Mouse (Mus musculus) erythroblast, embryonic 14.5 days (primary cell): Measurements from ENCODE around the gene Dpy19l3.

Experiments used
- GATA1 ChIP-seq: IDR thresholded peaks from 2 replicates; pipeline ENCODE4 v1.6.1; 2012; ENCODE audit warnings: low read length, inconsistent platforms, mixed read lengths
- TAL1 ChIP-seq: IDR thresholded peaks from 3 replicates; pipeline ENCODE4 v1.6.1; 2012; ENCODE audit warnings: low read length, inconsistent platforms, mixed read lengths

DNA sequence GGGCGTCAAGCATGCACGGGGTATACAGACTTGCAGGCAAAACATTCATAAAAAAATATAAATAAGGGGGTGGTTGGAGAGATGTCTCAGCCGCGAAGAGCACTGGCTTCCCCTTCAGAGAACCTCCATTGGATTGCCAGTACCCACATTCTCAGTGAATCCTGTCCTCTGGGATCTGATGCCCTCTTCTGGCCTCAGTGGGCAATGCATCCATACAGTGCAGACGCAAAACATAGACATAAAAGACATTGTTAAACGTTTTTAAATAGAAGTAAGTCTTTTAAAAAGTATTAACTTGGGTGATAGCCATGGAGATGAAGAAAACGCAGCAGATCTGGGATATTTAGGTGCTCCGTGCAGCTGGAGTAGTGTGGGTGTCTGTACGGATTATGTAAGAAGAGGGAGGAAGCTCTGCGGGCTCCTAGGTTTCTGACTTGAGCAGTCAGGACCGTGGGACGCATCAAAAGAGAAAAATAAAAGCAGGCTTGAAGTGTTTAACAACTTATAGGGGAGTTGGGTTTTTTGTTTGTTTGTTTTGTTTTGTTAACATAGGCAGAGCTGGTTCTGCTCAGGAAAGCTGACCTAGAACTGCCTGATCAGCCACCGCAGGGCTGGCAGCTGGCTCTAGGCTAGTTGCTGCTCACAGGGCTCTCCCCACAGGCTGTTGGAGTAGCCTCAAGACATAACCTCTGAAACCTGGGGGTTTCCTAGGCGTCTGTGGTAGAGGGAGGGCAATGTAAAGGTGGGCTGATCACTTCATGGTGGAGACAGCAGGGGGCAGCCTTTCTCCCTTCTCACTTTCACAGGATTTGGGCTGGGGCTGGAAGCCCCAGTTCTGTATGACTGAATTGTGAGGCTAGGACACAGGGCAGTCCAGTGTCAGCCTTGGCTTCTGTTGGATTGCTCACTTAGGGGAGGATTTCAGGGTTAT is 2.5 kb upstream of the Dpy19l3 start:
- TF ChIP-seq GATA1 (no peak), TAL1 (no peak)
